Mouse (Mus musculus): ENCODE measurements around the gene Olfr1175-ps. TPM values are rescaled to one million over a fixed set of nuclear protein-coding genes. Genes with fewer than 3 reads are reported as not detected.

Olfr1175-ps gene
- not detected for total RNA-seq (2021)

DNA sequence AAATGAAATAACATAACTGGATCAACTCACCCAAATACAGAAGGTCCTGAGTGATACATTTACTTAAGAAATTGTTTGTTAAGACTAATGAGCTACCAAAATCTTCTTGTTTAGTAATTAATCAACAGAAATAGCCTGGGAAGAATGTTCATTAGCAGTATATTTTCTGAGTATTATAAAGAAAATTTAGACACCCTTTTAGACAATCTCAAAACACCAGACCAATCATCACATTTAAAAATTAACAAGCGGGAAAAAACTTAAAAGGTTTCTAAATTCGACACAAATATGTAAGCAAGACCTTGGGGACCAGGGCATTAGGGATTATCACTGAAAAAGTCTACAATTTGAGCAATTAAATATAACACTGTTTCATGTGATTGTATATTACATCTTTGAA lies at the start of gene Olfr1175-ps:
Gene Olfr1175-ps (minus strand): TSS at position 101 of the 400 bp plus-strand sequence.
- DNase-seq: no peak

DNA sequence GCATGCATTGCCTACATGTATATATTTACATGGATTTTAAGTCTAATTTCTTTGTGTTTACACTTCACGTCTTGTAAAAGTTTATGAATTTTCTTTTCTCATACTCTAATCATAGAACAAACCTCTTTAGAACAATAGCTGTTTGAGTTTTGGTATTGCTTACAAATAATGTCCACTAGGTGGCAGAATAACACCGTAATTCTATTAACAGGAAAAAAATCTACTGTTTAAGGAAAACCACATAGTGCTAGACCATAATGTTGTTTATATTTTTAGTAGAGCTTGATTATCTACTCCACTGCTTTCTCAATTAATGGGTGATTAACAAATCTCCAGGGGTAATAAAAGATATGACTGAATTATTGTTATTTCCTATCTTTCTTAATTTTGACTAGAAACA lies 29.3 kb upstream of the Olfr1175-ps start:
- no peak for DNase-seq
- intact Hi-C loops (cut with DNase I): loop anchor here (5.0 kb wide), 1 partner anchor 1186 kb away; no protein-coding TSS in a partner anchor

More for the DNA sequence above, at the start of gene Olfr1175-ps:
- intact Hi-C loops (cut with DNase I): no loop called here

DNA sequence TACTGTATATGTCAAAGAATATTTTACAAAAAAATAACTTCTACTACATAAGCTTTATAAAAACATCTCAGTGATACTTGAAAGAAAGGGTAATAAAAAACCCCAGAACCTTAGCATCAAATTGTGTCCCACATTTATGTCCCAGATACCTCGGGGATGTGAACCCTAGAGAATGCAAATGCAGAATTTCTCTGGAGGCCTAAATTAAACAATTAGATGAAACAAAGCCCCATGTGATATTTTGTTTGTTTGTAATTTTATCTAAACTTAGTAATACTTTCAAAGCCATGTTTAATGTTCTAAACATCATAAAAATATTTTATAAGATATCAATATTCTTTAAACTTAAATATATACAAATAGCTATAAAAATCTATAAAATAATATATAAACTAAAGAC lies 19.4 kb upstream of the Olfr1175-ps start, which contains the start of gene Olfr1177-ps:
Gene Olfr1177-ps (minus strand): TSS at position 101 of the 400 bp plus-strand sequence.
- intact Hi-C loops (cut with DNase I): no loop called here
- DNase-seq: no peak

DNA sequence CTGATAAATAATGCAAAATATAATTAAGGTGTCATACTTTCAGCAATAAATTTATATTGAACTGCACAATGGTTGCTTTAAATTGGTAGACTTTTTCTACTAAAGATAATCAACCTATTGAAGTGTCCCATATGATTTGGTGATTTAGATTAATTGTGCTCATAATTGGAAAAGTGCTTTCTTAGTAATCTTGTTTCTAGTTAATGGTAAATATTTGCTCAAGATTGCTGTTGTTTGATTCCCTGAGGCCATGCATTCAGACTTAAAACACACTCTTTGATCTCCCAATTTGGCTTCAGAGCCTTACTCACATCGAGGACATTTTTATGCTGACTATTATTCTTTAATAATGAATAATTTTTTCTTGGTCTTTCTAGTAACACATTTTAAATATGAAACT lies 9.4 kb upstream of the Olfr1175-ps start, which contains the start of gene Olfr1176:
Gene Olfr1176 (plus strand): TSS at position 301 of the 400 bp plus-strand sequence.
- intact Hi-C loops (cut with DNase I): no loop called here
- DNase-seq: no peak

DNA sequence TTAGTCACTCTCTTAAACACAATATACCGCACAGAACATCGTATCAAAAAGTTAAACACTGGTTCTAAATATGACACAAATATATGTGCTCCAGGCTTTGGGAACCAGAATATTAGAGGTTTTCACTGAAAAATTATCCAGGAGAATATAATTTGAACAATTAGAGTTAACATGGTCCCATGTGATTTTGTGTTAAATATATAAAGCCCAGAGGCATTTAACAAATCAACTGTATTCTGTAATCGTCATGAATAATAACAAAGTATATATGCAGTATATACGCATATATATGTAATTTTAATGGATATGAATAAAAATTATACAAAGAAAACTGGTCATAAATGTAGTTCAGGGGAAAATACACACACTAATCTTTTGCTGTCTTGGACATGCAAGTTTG lies 12.0 kb downstream of the Olfr1175-ps start, which contains the start of gene Olfr1174-ps:
Gene Olfr1174-ps (minus strand): TSS at position 101 of the 400 bp plus-strand sequence.
- intact Hi-C loops (cut with DNase I): no loop called here
- no peak for DNase-seq

DNA sequence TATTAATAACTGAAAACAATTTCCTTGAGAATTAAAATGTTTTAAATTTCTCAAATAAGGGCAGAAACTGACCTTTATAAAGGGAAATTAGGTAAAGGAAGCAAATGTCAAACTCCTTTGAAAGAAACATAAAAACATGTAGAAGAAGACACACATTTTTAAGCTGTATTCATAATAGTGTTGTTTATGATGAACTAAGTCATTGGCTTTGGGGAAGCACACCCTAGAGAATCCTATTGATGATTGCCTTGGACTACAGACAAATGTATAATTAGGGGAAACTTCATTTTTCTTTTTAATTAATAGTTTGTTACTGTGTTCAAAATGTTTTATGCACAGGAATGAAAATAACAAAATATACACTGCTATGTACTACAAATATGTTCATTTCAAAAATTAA lies 47.2 kb downstream of the Olfr1175-ps start, which contains the start of gene Olfr1173:
Gene Olfr1173 (minus strand): TSS at position 101 of the 400 bp plus-strand sequence.
- DNase-seq: no peak
- intact Hi-C loops (cut with DNase I): no loop called here

Other genes with a start within 250 kb of the Olfr1175-ps start
- gene Olfr1164, start 233.2 kb downstream of the Olfr1175-ps start, total RNA-seq (2021): not detected
- not detected for gene Olfr1166, start 198.9 kb downstream of the Olfr1175-ps start, total RNA-seq (2021)
- gene Olfr1167, start 172.0 kb downstream of the Olfr1175-ps start, total RNA-seq (2021): not detected
- not detected for gene Olfr1168, start 145.3 kb downstream of the Olfr1175-ps start, total RNA-seq (2021)
- gene Olfr1170, start 98.9 kb downstream of the Olfr1175-ps start, total RNA-seq (2021): not detected
- under 1 TPM in 1 of 2 experiments, not detected in 1; 0.08 TPM for gene Olfr1173, start 47.3 kb downstream of the Olfr1175-ps start, total RNA-seq (2021)
- gene Olfr1174-ps, start 12.1 kb downstream of the Olfr1175-ps start, total RNA-seq (2021): not detected
- gene Olfr1176, start 9.5 kb upstream of the Olfr1175-ps start, total RNA-seq (2021): not detected
- not detected for gene Olfr1177-ps, start 19.3 kb upstream of the Olfr1175-ps start, total RNA-seq (2021)
- not detected for gene Olfr1178, start 59.8 kb upstream of the Olfr1175-ps start, total RNA-seq (2021)
- not detected for gene Olfr1179, start 79.2 kb upstream of the Olfr1175-ps start, total RNA-seq (2021)
- gene Olfr1180, start 91.9 kb upstream of the Olfr1175-ps start, total RNA-seq (2021): not detected
- gene Olfr1181, start 99.0 kb upstream of the Olfr1175-ps start, total RNA-seq (2021): not detected
- not detected for gene Gm13757, start 121.9 kb upstream of the Olfr1175-ps start, total RNA-seq (2021)
- not detected for gene Olfr1183, start 127.7 kb upstream of the Olfr1175-ps start, total RNA-seq (2021)
- gene Olfr1184, start 156.4 kb upstream of the Olfr1175-ps start, total RNA-seq (2021): not detected
- not detected for gene Olfr1185-ps1, start 166.1 kb upstream of the Olfr1175-ps start, total RNA-seq (2021)
- not detected for gene Olfr1186, start 191.3 kb upstream of the Olfr1175-ps start, total RNA-seq (2021)
- gene Olfr1188, start 229.7 kb upstream of the Olfr1175-ps start, total RNA-seq (2021): not detected

Measured in left cerebral cortex, postnatal 4 days (tissue).